Mouse (Mus musculus) stomach, postnatal 0 days (tissue): ENCODE data around the gene Bmp10.

Source experiments
- CTCF ChIP-seq: IDR thresholded peaks from 2 replicates; pipeline ENCODE4 v1.5.1; 2016; ENCODE audit warnings: antibody characterized with exemption, low read depth, mild to moderate bottlenecking, moderate library complexity
- EP300 ChIP-seq: optimal IDR thresholded peaks from 2 replicates; pipeline ENCODE3; 2016; ENCODE audit warnings: antibody characterized with exemption

DNA sequence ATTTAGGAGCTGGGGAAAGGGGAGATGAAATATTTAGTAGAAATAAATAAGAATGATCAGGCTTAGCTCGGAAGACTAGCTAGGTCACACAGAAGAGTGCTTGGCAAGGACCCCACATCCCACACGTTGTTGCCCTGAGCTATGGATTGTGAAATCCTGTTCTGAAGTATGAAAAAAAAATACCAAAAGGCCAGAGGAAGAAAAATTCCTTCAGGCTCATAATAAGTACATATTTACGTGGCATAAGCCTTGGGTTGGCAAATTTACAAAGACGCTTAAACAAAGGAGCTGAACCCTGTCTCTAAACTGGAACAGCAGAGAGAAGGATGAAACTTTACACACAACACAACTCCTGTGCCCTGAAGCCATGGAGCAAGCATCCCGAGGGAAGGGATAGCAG is 56.0 kb downstream of the Bmp10 start:
- TF ChIP-seq CTCF (no peak), EP300 (no peak)
